Mouse (Mus musculus): ENCODE results near the gene Magohb. TPM values are rescaled to one million over a fixed set of nuclear protein-coding genes. Genes with fewer than 3 reads are reported as not detected.
"Not testable (repeated sequence)": the region's sequence is repeated elsewhere in the genome, so short reads cannot be mapped to it uniquely, and the experiment has no call there.

The Magohb gene
- polyA plus RNA-seq, 1 experiment from 2014 or later = 53.1 TPM

DNA sequence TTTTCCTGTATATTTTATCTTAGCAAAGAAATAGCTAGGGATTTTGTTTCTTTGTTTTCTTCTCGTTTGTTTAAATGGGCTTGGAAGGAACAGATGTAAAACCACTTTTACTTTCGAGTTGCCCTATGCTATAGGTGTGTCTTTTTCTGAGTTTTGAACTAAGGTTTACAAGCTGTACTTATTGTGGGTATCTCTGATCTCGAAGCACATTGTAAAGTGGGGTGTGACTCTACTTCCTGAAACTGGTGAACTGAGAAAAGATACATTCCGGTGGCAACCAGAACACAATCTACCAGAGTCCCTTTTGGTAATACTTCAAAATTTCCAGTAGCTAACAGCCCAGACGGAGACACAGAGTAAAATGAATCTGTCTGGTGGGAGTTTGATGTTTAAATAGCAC is 872 bp upstream of the Magohb start:
- WGBS = 94% methylated on average over 5 of the region's 5 CpGs
- no peak overlapping the region for H3K27ac ChIP-seq
- no peaks in the 10 kb centered on the region for H3K9me3 ChIP-seq
- ATAC-seq (ENCODE audit: low FRiP score, low read depth) = no peak
- no peaks in the 10 kb centered on the region for H3K36me3 ChIP-seq
- no peaks in the 10 kb centered on the region for H3K27me3 ChIP-seq (replicated peaks)
- H3K9ac ChIP-seq = no peak overlapping the region
- no peak overlapping the region for H3K4me2 ChIP-seq (replicated peaks)
- H3K4me3 ChIP-seq = no peak overlapping the region
- H3K4me1 ChIP-seq = peaks cover 9% of the 10 kb centered on the region

DNA sequence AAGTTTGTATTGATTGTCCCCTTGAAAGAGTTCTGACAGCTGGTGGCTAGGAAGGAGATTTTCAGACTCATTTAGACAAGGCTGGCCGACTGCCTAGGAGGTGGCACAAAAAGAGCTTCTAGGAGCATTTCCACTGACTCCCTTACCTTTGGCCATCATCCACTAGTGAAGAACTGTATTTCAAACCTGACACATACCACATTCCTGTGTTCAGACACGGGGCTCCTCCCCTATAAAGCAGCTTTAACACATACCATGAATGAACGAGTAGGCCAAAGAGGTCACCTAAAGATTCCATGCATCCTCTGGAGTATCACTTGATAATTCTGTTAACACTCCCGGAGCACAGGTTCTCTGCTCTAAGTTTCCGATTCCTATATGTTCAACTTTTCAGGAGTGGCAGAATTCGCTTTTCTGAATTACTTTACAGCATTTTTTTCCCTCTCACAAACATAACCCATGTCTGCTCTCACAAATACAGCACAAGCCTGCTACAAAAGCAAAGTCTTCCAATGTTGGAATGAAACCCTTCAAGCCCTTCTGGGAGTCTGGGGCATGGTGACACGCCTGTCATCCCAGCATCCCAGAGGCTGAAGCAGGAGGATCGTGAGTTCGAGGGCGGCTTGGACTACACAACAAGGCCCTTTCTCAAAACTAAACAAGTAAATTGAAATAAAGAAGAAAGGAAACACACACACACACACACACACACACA is 611 bp downstream of the Magohb start:
- Histone ChIP-seq H3K4me1 (peaks cover 9% of the 10 kb centered on the region), H3K9ac (peak overlapping the region; percentile 66), H3K4me2 (replicated peaks) (peak overlapping the region; percentile 64), H3K27me3 (replicated peaks) (no peaks in the 10 kb centered on the region), H3K27ac (no peak overlapping the region), H3K4me3 (peak overlapping the region; percentile 69), H3K9me3 (no peaks in the 10 kb centered on the region), H3K36me3 (peaks cover 4% of the 10 kb centered on the region; the same call in 1 of the 2 replicates)
- peak; percentile 65; the same call in 1 of the 2 replicates for ATAC-seq (ENCODE audit: low FRiP score, low read depth)
- 21% methylated on average over 10 of the region's 10 CpGs for WGBS

DNA sequence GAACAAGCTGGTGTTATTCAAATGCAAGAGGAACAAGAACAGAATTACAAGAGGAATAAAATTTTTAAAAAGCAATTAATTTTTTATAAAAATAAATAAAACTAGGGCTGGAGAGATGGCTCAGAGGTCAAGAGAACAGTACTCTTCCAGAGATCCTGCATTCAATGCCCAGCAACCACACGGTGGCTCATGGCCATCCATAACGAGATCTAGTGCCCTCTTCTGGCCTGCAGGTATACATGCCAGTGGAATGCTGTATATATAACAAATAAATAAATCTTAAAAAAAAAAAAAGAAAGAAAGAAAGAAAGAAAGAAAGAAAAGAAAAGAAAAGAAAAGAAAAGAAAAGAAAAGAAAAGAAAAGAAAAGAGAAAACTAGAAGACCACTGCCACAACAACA is 2.6 kb downstream of the Magohb start:
- WGBS = 18% methylated on average over 2 of the region's 2 CpGs
- no peak for ATAC-seq (ENCODE audit: low FRiP score, low read depth)
- no peaks in the 10 kb centered on the region for H3K27me3 ChIP-seq (replicated peaks)

DNA sequence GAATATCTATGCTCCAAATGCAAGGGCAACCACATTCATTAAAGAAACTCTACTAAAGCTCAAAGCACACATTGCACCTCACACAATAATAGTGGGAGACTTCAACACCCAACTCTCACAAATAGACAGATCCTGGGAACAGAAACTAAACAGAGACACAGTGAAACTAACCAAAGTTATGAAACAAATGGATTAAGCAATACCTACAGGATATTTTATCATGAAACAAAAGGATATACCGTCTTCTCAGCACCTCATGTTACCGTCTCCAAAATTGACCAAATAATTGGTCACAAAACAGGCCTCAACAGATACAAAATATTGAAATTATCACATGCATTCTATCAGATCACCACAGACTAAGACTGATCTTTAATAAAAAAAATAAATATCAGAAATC is 14.9 kb downstream of the Magohb start:
- not testable (repeated sequence) for H3K27ac ChIP-seq; ATAC-seq (ENCODE audit: low FRiP score, low read depth); H3K4me3 ChIP-seq; H3K4me2 ChIP-seq (replicated peaks); H3K9me3 ChIP-seq; H3K27me3 ChIP-seq (replicated peaks); H3K9ac ChIP-seq; H3K4me1 ChIP-seq
- 92% methylated on average over 2 of the region's 2 CpGs for WGBS
- H3K36me3 ChIP-seq = peaks cover 15% of the 10 kb centered on the region

More for the DNA sequence above, 2.6 kb downstream of the Magohb start:
- Histone ChIP-seq H3K4me2 (replicated peaks) (no peak overlapping the region), H3K4me1 (peaks cover 9% of the 10 kb centered on the region), H3K27ac (no peak overlapping the region), H3K4me3 (no peak overlapping the region), H3K9ac (no peak overlapping the region), H3K36me3 (peaks cover 4% of the 10 kb centered on the region; the same call in 1 of the 2 replicates), H3K9me3 (no peaks in the 10 kb centered on the region)

DNA sequence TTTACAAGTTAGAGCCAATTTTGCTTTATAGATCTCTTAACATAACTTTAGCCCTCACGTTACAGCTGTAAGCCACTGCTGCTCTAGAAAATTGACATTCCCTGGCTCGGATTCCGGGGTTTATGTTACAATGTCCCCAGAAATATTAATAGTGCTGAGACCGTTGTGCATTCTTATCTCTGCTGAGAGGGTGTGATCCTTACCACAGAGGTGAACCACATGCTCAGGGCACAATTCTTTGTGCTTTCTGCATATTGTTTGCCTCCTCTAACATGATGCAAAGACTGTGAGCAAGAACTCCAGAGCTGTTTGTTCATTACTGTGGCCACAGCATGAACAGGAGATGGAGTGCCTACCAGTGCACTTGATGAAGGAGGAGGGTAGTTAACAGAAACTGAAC is 16.4 kb downstream of the Magohb start:
- H3K27ac ChIP-seq = no peak overlapping the region
- peaks cover 4% of the 10 kb centered on the region for H3K36me3 ChIP-seq
- H3K4me3 ChIP-seq = no peak overlapping the region
- H3K9me3 ChIP-seq = no peaks in the 10 kb centered on the region
- H3K9ac ChIP-seq = no peak overlapping the region
- no peaks in the 10 kb centered on the region for H3K4me1 ChIP-seq
- H3K4me2 ChIP-seq (replicated peaks) = no peak overlapping the region
- 88% methylated on average over 4 of the region's 4 CpGs for WGBS
- no peak for ATAC-seq (ENCODE audit: low FRiP score, low read depth)
- no peaks in the 10 kb centered on the region for H3K27me3 ChIP-seq (replicated peaks)

DNA sequence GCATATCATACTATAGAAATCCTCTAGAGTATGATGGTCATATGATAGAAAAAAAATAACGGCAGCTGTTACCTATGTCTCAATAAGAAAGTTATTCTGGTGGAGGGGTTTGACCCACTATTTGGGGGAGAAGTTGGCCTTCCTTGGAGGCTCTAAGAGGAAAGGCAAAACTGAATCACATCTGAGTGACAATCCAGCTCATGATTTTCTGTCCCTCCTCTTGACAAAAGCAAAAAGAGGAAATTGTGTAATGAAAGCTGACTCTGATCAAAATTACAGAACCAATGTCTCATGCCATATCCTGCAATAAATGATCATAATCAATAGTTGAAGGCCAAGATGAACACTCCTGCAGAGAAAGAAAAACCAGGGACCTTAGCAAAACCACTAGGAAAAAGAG is 20.7 kb downstream of the Magohb start:
- Histone ChIP-seq H3K4me2 (replicated peaks) (no peak overlapping the region), H3K27ac (no peak overlapping the region), H3K9me3 (no peaks in the 10 kb centered on the region), H3K9ac (no peak overlapping the region), H3K4me1 (no peaks in the 10 kb centered on the region), H3K27me3 (replicated peaks) (no peaks in the 10 kb centered on the region), H3K4me3 (no peak overlapping the region), H3K36me3 (peaks cover 4% of the 10 kb centered on the region)
- 92% methylated on average over 1 of the region's 1 CpGs for WGBS
- no peak for ATAC-seq (ENCODE audit: low FRiP score, low read depth)

DNA sequence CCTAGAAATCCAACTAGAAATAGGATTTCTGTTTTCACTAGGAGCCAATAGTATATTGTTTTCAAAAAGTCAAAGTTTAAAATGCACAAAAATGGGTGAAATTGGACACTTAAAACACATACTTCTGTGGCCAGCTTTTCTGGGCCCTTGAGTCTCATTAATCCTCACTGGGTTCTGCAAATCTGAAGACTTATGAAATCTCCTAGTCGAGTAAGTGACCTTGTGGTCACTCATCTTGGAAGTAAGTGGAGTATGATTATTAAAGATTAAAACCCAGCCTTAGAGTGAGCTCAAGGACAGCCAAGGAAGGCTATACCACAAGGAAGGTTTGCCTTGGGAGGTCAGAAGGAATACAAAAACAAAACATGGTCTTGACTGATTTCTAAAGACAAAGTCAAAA is 22.7 kb downstream of the Magohb start:
- H3K4me3 ChIP-seq = no peak overlapping the region
- H3K36me3 ChIP-seq = no peaks in the 10 kb centered on the region
- H3K9me3 ChIP-seq = no peaks in the 10 kb centered on the region
- no peaks in the 10 kb centered on the region for H3K27me3 ChIP-seq (replicated peaks)
- WGBS = 70% methylated on average over 1 of the region's 1 CpGs
- no peak overlapping the region for H3K9ac ChIP-seq
- no peak overlapping the region for H3K4me2 ChIP-seq (replicated peaks)
- no peaks in the 10 kb centered on the region for H3K4me1 ChIP-seq
- no peak for ATAC-seq (ENCODE audit: low FRiP score, low read depth)
- H3K27ac ChIP-seq = no peak overlapping the region

DNA sequence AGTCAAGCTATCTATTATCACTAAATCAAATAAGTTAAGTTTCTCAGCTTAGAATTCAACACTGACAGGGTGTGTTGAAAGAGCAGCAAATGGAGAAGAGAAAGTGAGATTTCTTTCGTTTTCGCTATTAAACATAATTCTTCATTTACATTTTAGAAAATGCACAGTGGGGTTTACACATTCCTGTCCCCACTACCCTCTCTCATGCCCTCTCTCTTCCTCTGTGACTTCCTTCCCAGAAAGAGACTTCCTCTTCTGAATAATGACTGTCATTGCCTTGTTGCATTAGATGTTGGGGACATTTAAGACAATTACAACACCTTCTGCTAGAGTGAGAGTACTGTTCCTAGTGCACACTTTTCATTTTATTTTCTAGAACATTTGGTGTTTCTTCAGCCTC is 23.4 kb downstream of the Magohb start:
- no peak for ATAC-seq (ENCODE audit: low FRiP score, low read depth)
- no peak overlapping the region for H3K4me2 ChIP-seq (replicated peaks)
- H3K9me3 ChIP-seq = no peaks in the 10 kb centered on the region
- no peaks in the 10 kb centered on the region for H3K36me3 ChIP-seq
- H3K4me1 ChIP-seq = no peaks in the 10 kb centered on the region
- H3K27ac ChIP-seq = no peak overlapping the region
- 86% methylated on average over 2 of the region's 2 CpGs for WGBS
- H3K27me3 ChIP-seq (replicated peaks) = no peaks in the 10 kb centered on the region
- no peak overlapping the region for H3K4me3 ChIP-seq
- H3K9ac ChIP-seq = no peak overlapping the region

DNA sequence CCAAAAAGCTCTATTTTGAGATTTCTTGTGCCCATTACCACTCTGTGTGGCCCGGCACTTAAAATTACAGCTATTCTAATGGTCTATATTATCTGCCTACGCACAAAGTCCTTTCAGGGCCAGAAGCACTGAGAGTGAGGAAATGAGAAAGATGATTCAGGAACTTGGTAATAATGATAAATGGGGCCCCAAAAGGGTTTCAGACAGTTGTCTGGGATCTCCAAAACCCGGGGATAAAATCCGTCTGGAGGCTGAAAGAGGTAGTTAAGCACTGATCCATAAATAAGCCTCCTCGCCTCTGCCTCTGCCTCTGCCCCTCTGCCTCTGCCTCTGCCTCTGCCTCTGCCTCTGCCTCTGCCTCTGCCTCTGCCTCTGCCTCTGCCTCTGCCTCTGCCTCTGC is 28.9 kb downstream of the Magohb start:
- Histone ChIP-seq H3K9me3 (0 out of 2 replicates have a peak, but pooled peaks cover 7% of the 10 kb centered on the region), H3K27me3 (replicated peaks) (no peaks in the 10 kb centered on the region), H3K9ac (no peak overlapping the region), H3K27ac (no peak overlapping the region), H3K36me3 (no peaks in the 10 kb centered on the region), H3K4me1 (no peaks in the 10 kb centered on the region), H3K4me2 (replicated peaks) (no peak overlapping the region), H3K4me3 (no peak overlapping the region)
- WGBS = 85% methylated on average over 5 of the region's 5 CpGs
- no peak for ATAC-seq (ENCODE audit: low FRiP score, low read depth)

DNA sequence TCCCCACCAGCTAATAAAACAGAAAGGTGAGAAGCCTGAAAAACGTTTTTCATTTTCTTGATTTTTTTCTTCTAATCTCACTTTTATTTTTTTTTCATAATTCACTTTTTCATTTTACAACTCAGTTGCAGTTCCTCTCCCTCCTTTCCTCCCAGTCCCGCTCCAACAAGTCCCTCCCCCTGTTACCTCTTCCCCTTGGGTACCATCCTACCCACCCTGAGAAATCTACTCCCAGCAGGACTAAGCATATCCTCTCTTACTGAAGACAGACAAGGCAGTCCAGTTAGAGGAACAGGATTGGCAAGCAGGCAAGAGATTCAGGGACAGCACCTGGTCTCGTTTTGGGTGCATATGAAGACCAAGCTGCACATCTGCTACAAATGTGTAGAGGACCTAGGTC is 30.3 kb downstream of the Magohb start:
- no peak overlapping the region for H3K4me2 ChIP-seq (replicated peaks)
- no peak for ATAC-seq (ENCODE audit: low FRiP score, low read depth)

DNA sequence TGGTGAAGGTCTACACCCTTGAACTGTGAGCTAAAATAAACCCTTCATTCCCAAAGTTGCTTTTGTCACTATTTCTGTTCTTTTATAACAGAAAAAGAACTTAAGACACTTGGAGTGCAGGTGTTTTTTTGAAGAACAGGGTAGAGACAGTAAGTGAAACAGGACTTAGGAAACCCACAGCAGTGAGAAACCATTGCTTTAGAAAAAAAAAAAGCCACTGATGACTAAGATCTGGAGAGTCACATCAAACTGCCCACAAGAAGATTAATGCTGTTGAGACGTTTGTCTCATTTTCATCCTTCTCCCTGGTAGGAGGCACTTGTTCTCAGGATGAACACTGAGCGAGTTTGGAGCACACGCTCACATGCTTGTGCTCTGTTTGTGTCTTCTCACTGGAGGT is 31.0 kb downstream of the Magohb start:
- 0 out of 2 replicates have a peak, but pooled peaks cover 7% of the 10 kb centered on the region for H3K9me3 ChIP-seq
- WGBS = 81% methylated on average over 3 of the region's 3 CpGs
- H3K27ac ChIP-seq = no peak overlapping the region
- no peaks in the 10 kb centered on the region for H3K4me1 ChIP-seq
- no peak overlapping the region for H3K4me3 ChIP-seq
- no peak overlapping the region for H3K9ac ChIP-seq
- H3K27me3 ChIP-seq (replicated peaks) = no peaks in the 10 kb centered on the region
- no peaks in the 10 kb centered on the region for H3K36me3 ChIP-seq
- H3K4me2 ChIP-seq (replicated peaks) = no peak overlapping the region
- ATAC-seq (ENCODE audit: low FRiP score, low read depth) = no peak

More for the DNA sequence above, 30.3 kb downstream of the Magohb start:
- H3K27ac ChIP-seq = no peak overlapping the region
- H3K36me3 ChIP-seq = no peaks in the 10 kb centered on the region
- 60% methylated on average over 3 of the region's 3 CpGs for WGBS
- H3K9ac ChIP-seq = no peak overlapping the region
- no peaks in the 10 kb centered on the region for H3K27me3 ChIP-seq (replicated peaks)
- H3K4me3 ChIP-seq = no peak overlapping the region
- H3K4me1 ChIP-seq = no peaks in the 10 kb centered on the region
- 0 out of 2 replicates have a peak, but pooled peaks cover 7% of the 10 kb centered on the region for H3K9me3 ChIP-seq

DNA sequence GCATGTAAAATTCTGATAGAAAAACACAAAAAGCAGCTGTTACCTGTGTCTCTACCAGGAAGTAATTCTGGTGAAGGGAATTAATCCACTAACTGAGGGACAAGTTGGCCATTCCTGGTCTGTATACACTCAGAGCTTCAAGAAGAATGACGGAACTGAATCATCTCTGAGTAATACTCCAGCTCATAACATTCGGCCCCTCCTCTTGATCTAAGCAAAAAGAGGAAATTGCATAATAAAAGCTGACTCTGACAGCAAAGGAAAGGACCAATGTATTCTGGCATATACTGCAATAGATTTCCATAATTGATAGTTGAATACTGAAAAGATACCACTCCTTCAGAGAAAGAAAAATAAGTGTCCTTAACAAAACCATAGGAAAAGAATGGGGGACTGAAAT is 45.8 kb downstream of the Magohb start, which contains the start of gene Klra2:
Gene Klra2 (minus strand): TSS at position 157 of the 400 bp plus-strand sequence.
- Histone ChIP-seq H3K27me3 (replicated peaks) (no peaks in the 10 kb centered on the region), H3K4me2 (replicated peaks) (no peak within 1 kb of the TSS)
- 90% methylated on average over 2 of the region's 2 CpGs for WGBS

DNA sequence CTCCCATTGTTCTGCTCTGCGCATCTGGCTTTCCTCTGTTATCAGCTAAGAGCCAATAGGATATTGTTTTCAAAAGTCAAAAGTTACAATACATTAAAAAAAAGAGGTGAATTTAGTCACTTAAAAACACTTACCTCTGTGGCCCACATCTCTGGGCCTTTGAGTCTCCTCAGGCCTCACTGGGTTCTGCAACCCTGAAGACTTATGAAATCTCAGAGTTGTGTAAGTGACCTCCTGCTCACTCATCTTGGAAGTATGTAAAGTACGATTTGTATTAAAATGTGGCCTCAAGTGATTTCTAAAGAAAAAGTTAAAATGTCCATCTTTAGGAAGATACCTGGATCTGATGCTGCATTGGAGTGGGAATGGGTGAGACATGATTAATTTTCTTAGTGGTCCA is 48.0 kb downstream of the Magohb start:
- 71% methylated on average over 2 of the region's 2 CpGs for WGBS
- no peaks in the 10 kb centered on the region for H3K9me3 ChIP-seq
- no peak overlapping the region for H3K4me3 ChIP-seq
- H3K27me3 ChIP-seq (replicated peaks) = no peaks in the 10 kb centered on the region
- no peak overlapping the region for H3K9ac ChIP-seq
- ATAC-seq (ENCODE audit: low FRiP score, low read depth) = no peak
- no peak overlapping the region for H3K4me2 ChIP-seq (replicated peaks)
- no peaks in the 10 kb centered on the region for H3K36me3 ChIP-seq
- H3K27ac ChIP-seq = no peak overlapping the region
- no peaks in the 10 kb centered on the region for H3K4me1 ChIP-seq

More for the DNA sequence above, 45.8 kb downstream of the Magohb start, which contains the start of gene Klra2:
- Histone ChIP-seq H3K4me1 (no peaks in the 10 kb centered on the region), H3K4me3 (no peak within 1 kb of the TSS), H3K9me3 (no peaks in the 10 kb centered on the region), H3K27ac (no peak within 1 kb of the TSS), H3K9ac (no peak within 1 kb of the TSS), H3K36me3 (no peaks in the 10 kb centered on the region)
- ATAC-seq (ENCODE audit: low FRiP score, low read depth) = no peak
